Mouse (Mus musculus): ENCODE data around the gene Igf2r. TPM values are rescaled to one million over a fixed set of nuclear protein-coding genes. Genes with fewer than 3 reads are reported as not detected.
"Not testable (repeated sequence)": the region's sequence is repeated elsewhere in the genome, so short reads cannot be mapped to it uniquely, and the experiment has no call there.

Gene Igf2r
- polyA plus RNA-seq, 1 experiment: not detected

- Histone ChIP-seq H3K4me3 (ENCODE audit: insufficient read depth, low read depth, low read length) (no peak within 1 kb of the TSS), H3K27ac (ENCODE audit: insufficient read depth, low read depth, low read length) (no peak within 1 kb of the TSS), H3K4me1 (ENCODE audit: control insufficient read depth, insufficient read depth, low read length) (no peaks in the 10 kb centered on the region)
- TF ChIP-seq CTCF (IDR thresholded peaks at IDR 0.05; ENCODE audit: insufficient read depth, low read depth, low read length) (no peak), POLR2A (IDR thresholded peaks at IDR 0.05; ENCODE audit: insufficient read depth, low read depth, low read length) (no peak)
- WGBS: 86% methylated on average over 7 of the region's 7 CpGs
Measured at GRCm38 (mm10) chr17:12675646-12676045, 93.8 kb downstream of the Igf2r start, which contains the start of gene Slc22a1. Gene Slc22a1, minus strand, starts transcription at chr17:12675829.

GRCm38 (mm10) chr17:12674980-12675379 is 94.5 kb downstream of the Igf2r start:
- H3K4me3 ChIP-seq (ENCODE audit: insufficient read depth, low read depth, low read length); H3K27ac ChIP-seq (ENCODE audit: insufficient read depth, low read depth, low read length); H3K4me1 ChIP-seq (ENCODE audit: control insufficient read depth, insufficient read depth, low read length): not testable (repeated sequence)
- 95% methylated on average over 7 of the region's 7 CpGs for WGBS

- Histone ChIP-seq H3K4me3 (ENCODE audit: insufficient read depth, low read depth, low read length) (no peak overlapping the region), H3K4me1 (ENCODE audit: control insufficient read depth, insufficient read depth, low read length) (no peaks in the 10 kb centered on the region), H3K27ac (ENCODE audit: insufficient read depth, low read depth, low read length) (no peak overlapping the region)
- TF ChIP-seq POLR2A (IDR thresholded peaks at IDR 0.05; ENCODE audit: insufficient read depth, low read depth, low read length) (no peak), CTCF (IDR thresholded peaks at IDR 0.05; ENCODE audit: insufficient read depth, low read depth, low read length) (no peak)
- 80% methylated on average over 3 of the region's 3 CpGs for WGBS
Measured at GRCm38 (mm10) chr17:12673871-12674270, 95.6 kb downstream of the Igf2r start.

GRCm38 (mm10) chr17:12672285-12672790 is 97.1 kb downstream of the Igf2r start:
- H3K4me1 ChIP-seq (ENCODE audit: control insufficient read depth, insufficient read depth, low read length): no peaks in the 10 kb centered on the region
- H3K27ac ChIP-seq (ENCODE audit: insufficient read depth, low read depth, low read length): no peak overlapping the region
- TF ChIP-seq POLR2A (IDR thresholded peaks at IDR 0.05; ENCODE audit: insufficient read depth, low read depth, low read length): no peak
- TF ChIP-seq CTCF (IDR thresholded peaks at IDR 0.05; ENCODE audit: insufficient read depth, low read depth, low read length): no peak
- 78% methylated on average over 7 of the region's 7 CpGs for WGBS
- no peak overlapping the region for H3K4me3 ChIP-seq (ENCODE audit: insufficient read depth, low read depth, low read length)

- Histone ChIP-seq H3K27ac (ENCODE audit: insufficient read depth, low read depth, low read length) (no peak overlapping the region), H3K4me3 (ENCODE audit: insufficient read depth, low read depth, low read length) (no peak overlapping the region), H3K4me1 (ENCODE audit: control insufficient read depth, insufficient read depth, low read length) (no peaks in the 10 kb centered on the region)
- WGBS: 89% methylated on average over 5 of the region's 5 CpGs
- no peak for TF ChIP-seq CTCF (IDR thresholded peaks at IDR 0.05; ENCODE audit: insufficient read depth, low read depth, low read length)
- no peak for TF ChIP-seq POLR2A (IDR thresholded peaks at IDR 0.05; ENCODE audit: insufficient read depth, low read depth, low read length)
Measured at GRCm38 (mm10) chr17:12671029-12671605, 98.3 kb downstream of the Igf2r start.

- Histone ChIP-seq H3K27ac (ENCODE audit: insufficient read depth, low read depth, low read length) (no peak overlapping the region), H3K4me3 (ENCODE audit: insufficient read depth, low read depth, low read length) (no peak overlapping the region), H3K4me1 (ENCODE audit: control insufficient read depth, insufficient read depth, low read length) (no peaks in the 10 kb centered on the region)
- TF ChIP-seq CTCF (IDR thresholded peaks at IDR 0.05; ENCODE audit: insufficient read depth, low read depth, low read length) (no peak), POLR2A (IDR thresholded peaks at IDR 0.05; ENCODE audit: insufficient read depth, low read depth, low read length) (no peak)
Measured at GRCm38 (mm10) chr17:12669363-12669679, 100.1 kb downstream of the Igf2r start.

- 80% methylated on average over 7 of the region's 7 CpGs for WGBS
- Histone ChIP-seq H3K27ac (ENCODE audit: insufficient read depth, low read depth, low read length) (no peak overlapping the region), H3K4me3 (ENCODE audit: insufficient read depth, low read depth, low read length) (no peak overlapping the region), H3K4me1 (ENCODE audit: control insufficient read depth, insufficient read depth, low read length) (no peaks in the 10 kb centered on the region)
- TF ChIP-seq CTCF (IDR thresholded peaks at IDR 0.05; ENCODE audit: insufficient read depth, low read depth, low read length): no peak
- TF ChIP-seq POLR2A (IDR thresholded peaks at IDR 0.05; ENCODE audit: insufficient read depth, low read depth, low read length): no peak
Measured at GRCm38 (mm10) chr17:12668478-12669362, 100.7 kb downstream of the Igf2r start.

- WGBS: 83% methylated on average over 8 of the region's 8 CpGs
- TF ChIP-seq CTCF (IDR thresholded peaks at IDR 0.05; ENCODE audit: insufficient read depth, low read depth, low read length): no peak
- TF ChIP-seq POLR2A (IDR thresholded peaks at IDR 0.05; ENCODE audit: insufficient read depth, low read depth, low read length): no peak
- Histone ChIP-seq H3K4me3 (ENCODE audit: insufficient read depth, low read depth, low read length) (no peak overlapping the region), H3K4me1 (ENCODE audit: control insufficient read depth, insufficient read depth, low read length) (no peaks in the 10 kb centered on the region), H3K27ac (ENCODE audit: insufficient read depth, low read depth, low read length) (no peak overlapping the region)
Measured at GRCm38 (mm10) chr17:12664156-12664555, 105.3 kb downstream of the Igf2r start.

GRCm38 (mm10) chr17:12660572-12661260 is 108.7 kb downstream of the Igf2r start:
- H3K27ac ChIP-seq (ENCODE audit: insufficient read depth, low read depth, low read length): no peak overlapping the region
- H3K4me3 ChIP-seq (ENCODE audit: insufficient read depth, low read depth, low read length): no peak overlapping the region
- TF ChIP-seq POLR2A (IDR thresholded peaks at IDR 0.05; ENCODE audit: insufficient read depth, low read depth, low read length) (no peak), CTCF (IDR thresholded peaks at IDR 0.05; ENCODE audit: insufficient read depth, low read depth, low read length) (no peak)
- H3K4me1 ChIP-seq (ENCODE audit: control insufficient read depth, insufficient read depth, low read length): no peaks in the 10 kb centered on the region
- WGBS: 71% methylated on average over 13 of the region's 13 CpGs

All from olfactory bulb, adult 2 months (tissue).